ENCODE assay signal across 23 mouse cellular contexts in the genomic region with DNA sequence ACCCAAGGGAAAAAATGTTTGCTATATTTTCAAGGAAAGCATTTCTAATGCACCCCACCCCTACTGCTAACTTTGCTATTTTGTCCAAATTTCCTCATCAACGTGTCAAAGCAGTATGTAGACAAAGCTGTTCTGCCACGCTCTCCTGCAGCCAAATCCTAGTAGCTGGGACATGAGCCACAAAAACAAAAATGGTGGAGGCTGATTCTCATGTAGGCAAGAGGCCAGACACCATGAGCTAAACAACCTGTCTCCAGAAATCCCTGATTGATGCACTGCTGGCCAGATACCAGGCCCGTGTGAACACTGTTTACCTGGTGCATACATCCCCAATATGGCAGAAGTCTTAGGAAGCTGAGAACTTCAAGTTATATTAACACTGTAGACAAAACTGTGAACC.
A peak's percentile ranks its signal among the peaks of the same experiment; 100 is the strongest.
DNase-seq lines count a peak whose midpoint lies in the region; ATAC-seq lines count a peak whose summit lies in the region.
"Had no signal": no experiment of that assay in that cellular context is flagged by ENCODE, and none has a peak within 500 bp of the region (broad histone marks: within the 10 kb centered on the region; RNA-seq: fewer than 3 reads in every experiment).

No protein-coding gene starts in this region.

- H3K4me1 ChIP-seq in forebrain, embryonic 13.5 days = no peaks in the 10 kb centered on the region
- no peaks in the 10 kb centered on the region for H3K4me1 ChIP-seq in forebrain, embryonic 11.5 days (replicated peaks; ENCODE audit: control insufficient read depth, insufficient read depth, low read length)
- H3K4me1 ChIP-seq: midbrain, embryonic 15.5 days had no signal

- no peaks in the 10 kb centered on the region for H3K9me3 ChIP-seq in forebrain, embryonic 13.5 days (replicated peaks)
- H3K9me3 ChIP-seq in forebrain, embryonic 11.5 days (ENCODE audit: control insufficient read depth, low read length) = no peaks in the 10 kb centered on the region
- H3K9me3 ChIP-seq: midbrain, embryonic 15.5 days had no signal

- H3K4me2 ChIP-seq in forebrain, embryonic 13.5 days = no peak overlapping the region
- H3K4me2 ChIP-seq in forebrain, embryonic 11.5 days (ENCODE audit: low read depth, low read length, severe bottlenecking) = no peak overlapping the region
- H3K4me2 ChIP-seq: hindbrain, embryonic 14.5 days; midbrain, embryonic 15.5 days had no signal

- H3K4me3 ChIP-seq in forebrain, embryonic 13.5 days = no peak overlapping the region
- no peak overlapping the region for H3K4me3 ChIP-seq in forebrain, embryonic 11.5 days (ENCODE audit: low read depth, low read length)
- H3K4me3 ChIP-seq: left cerebral cortex, adult 2 months; midbrain, embryonic 15.5 days; myocyte had no signal

- WGBS in forebrain, embryonic 13.5 days = 82% methylated on average over 3 of the region's 3 CpGs
- WGBS in forebrain, embryonic 11.5 days = 90% methylated on average over 3 of the region's 3 CpGs

- DNase-seq in forebrain, embryonic 11.5 days (ENCODE audit: low spot score) = no peak
- DNase-seq in layer of hippocampus, adult 18-20 months (ENCODE audit: low spot score in 2 of 2) = peak; percentile 5 to 46
- DNase-seq in layer of hippocampus, postnatal 25 days (ENCODE audit: extremely low spot score in 1 of 2, low spot score in 1 of 2) = no peak
- DNase-seq in brain, adult 2 months (ENCODE audit: low read depth, low spot score) = peak; percentile 23
- peak; percentile 14 for DNase-seq in layer of hippocampus, adult 9-11 months
- DNase-seq in testis, postnatal 10 days (ENCODE audit: low spot score) = no peak
- DNase-seq in urinary bladder, adult 2 months (ENCODE audit: low spot score) = no peak
- DNase-seq: adrenal gland, postnatal 36 days; cerebellum, postnatal 36 days; gastrocnemius, postnatal 10 days; heart, adult 18-20 months; heart, postnatal 36 days; left cerebral cortex, postnatal 4 days; liver; right cerebral cortex, postnatal 14 days; thymus, postnatal 14 days had no signal

- peak; percentile 68; the same call in 1 of the 2 replicates for ATAC-seq in forebrain, embryonic 13.5 days
- no peak for ATAC-seq in forebrain, embryonic 11.5 days (replicated peaks; ENCODE audit: low FRiP score)
- ATAC-seq: intestine, embryonic 16.5 days; midbrain, embryonic 15.5 days had no signal

- no peaks in the 10 kb centered on the region for H3K36me3 ChIP-seq in forebrain, embryonic 13.5 days (ENCODE audit: poor library complexity, severe bottlenecking)
- no peaks in the 10 kb centered on the region for H3K36me3 ChIP-seq in forebrain, embryonic 11.5 days (ENCODE audit: control insufficient read depth, insufficient read depth, low read length)
- H3K36me3 ChIP-seq: midbrain, embryonic 15.5 days had no signal

- no peaks in the 10 kb centered on the region for H3K27me3 ChIP-seq in forebrain, embryonic 13.5 days
- no peaks in the 10 kb centered on the region for H3K27me3 ChIP-seq in forebrain, embryonic 11.5 days (ENCODE audit: control insufficient read depth, insufficient read depth, low read length)
- H3K27me3 ChIP-seq: CH12.LX; midbrain, embryonic 15.5 days had no signal

- no peak overlapping the region for H3K9ac ChIP-seq in forebrain, embryonic 13.5 days
- H3K9ac ChIP-seq in forebrain, embryonic 11.5 days (ENCODE audit: low read length) = no peak overlapping the region
- H3K9ac ChIP-seq: hindbrain, embryonic 14.5 days; midbrain, embryonic 15.5 days had no signal

- no peak overlapping the region for H3K27ac ChIP-seq in forebrain, embryonic 13.5 days
- H3K27ac ChIP-seq in forebrain, embryonic 11.5 days (ENCODE audit: low read depth, low read length) = no peak overlapping the region
- H3K27ac ChIP-seq: hindbrain, embryonic 14.5 days; left cerebral cortex, adult 2 months; midbrain, embryonic 15.5 days had no signal

Comparison
In these comparisons a context has a peak if more than half of its experiments do, and no peak if none do; other contexts are left out.
1. DNase-seq: peak in layer of hippocampus, adult 18-20 months (2 of 2), brain, adult 2 months (single experiment) and layer of hippocampus, adult 9-11 months (single experiment); none in forebrain, embryonic 11.5 days (single experiment), layer of hippocampus, postnatal 25 days (0 of 2), testis, postnatal 10 days (single experiment) and urinary bladder, adult 2 months (single experiment).